Mouse (Mus musculus): ENCODE measurements around the gene Marc1.

The Marc1 gene

GRCm38 (mm10) chr1:184752671-184753070 is 58.4 kb downstream of the Marc1 start:
- no peak for DNase-seq

- DNase-seq = peak; percentile 30
Measured at GRCm38 (mm10) chr1:184750114-184750664, 60.9 kb downstream of the Marc1 start.

GRCm38 (mm10) chr1:184748692-184749152 is 62.4 kb downstream of the Marc1 start:
- DNase-seq = peak; percentile 80

GRCm38 (mm10) chr1:184737876-184738479 is 73.1 kb downstream of the Marc1 start:
- peak; percentile 64 for DNase-seq

- no peak for DNase-seq
Measured at GRCm38 (mm10) chr1:184737228-184737627, 73.9 kb downstream of the Marc1 start.

Data from kidney, adult 9 months (tissue).